Mouse (Mus musculus): ENCODE data around the gene Pam. TPM values are rescaled to one million over a fixed set of nuclear protein-coding genes. Genes with fewer than 3 reads are reported as not detected.

Pam gene
- polyA plus RNA-seq, 1 experiment from 2014 or later: 27.2 TPM

DNA sequence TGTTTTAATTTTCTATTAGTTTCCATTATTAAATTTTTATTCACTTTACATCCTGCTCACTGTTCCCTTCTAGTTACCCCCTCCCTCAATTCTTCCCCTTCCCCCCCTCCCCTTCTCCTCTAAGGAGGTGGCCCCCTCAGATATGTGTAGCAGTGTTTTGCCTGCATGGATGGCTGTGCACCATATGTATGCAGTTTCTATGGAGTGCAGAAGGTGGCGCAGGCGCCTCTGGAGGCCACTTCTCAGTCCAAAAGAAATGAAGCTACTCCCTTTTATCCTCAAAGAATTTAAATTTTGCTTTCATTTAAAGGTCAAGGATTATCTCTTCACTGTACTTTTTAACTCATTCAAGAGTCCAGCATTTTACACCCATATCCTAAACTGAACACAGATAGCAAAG is 42.0 kb downstream of the Pam start:
- Histone ChIP-seq H3K4me1 (peaks cover 27% of the 10 kb centered on the region), H3K4me3 (no peak overlapping the region), H3K9ac (replicated peaks) (no peak overlapping the region), H3K4me2 (replicated peaks) (no peak overlapping the region), H3K36me3 (no peaks in the 10 kb centered on the region), H3K27ac (replicated peaks) (0 out of 2 replicates have a peak overlapping the region, but pooled peaks have one; percentile 35), H3K27me3 (no peaks in the 10 kb centered on the region), H3K9me3 (no peaks in the 10 kb centered on the region)
- 67% methylated on average over 2 of the region's 2 CpGs for WGBS
- no peak for ATAC-seq (ENCODE audit: low FRiP score, low read depth)

DNA sequence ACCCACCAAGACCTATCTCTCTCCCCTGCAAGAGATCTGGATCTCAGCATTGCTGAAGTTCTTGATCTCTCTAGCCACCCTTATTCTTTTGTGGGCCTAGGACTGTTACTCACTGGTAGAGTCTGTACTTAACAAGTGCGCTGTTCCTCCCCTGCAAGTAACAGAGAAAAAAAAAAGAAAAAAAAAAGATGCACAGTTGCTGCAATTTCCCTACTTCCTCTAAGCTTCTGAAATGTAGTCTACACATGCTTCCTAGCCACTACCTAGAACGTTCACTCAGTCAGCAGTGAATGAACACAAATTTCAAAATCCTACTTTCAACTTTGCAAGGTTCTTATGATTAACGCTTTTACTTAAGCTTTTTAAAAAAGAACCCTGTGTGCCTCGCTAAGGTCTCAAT is 42.7 kb downstream of the Pam start:
- Histone ChIP-seq H3K27ac (replicated peaks) (no peak overlapping the region), H3K9ac (replicated peaks) (no peak overlapping the region), H3K36me3 (no peaks in the 10 kb centered on the region), H3K27me3 (no peaks in the 10 kb centered on the region), H3K4me2 (replicated peaks) (no peak overlapping the region), H3K4me1 (peaks cover 34% of the 10 kb centered on the region), H3K9me3 (no peaks in the 10 kb centered on the region), H3K4me3 (no peak overlapping the region)
- ATAC-seq (ENCODE audit: low FRiP score, low read depth): no peak
- 91% methylated on average over 4 of the region's 4 CpGs for WGBS

DNA sequence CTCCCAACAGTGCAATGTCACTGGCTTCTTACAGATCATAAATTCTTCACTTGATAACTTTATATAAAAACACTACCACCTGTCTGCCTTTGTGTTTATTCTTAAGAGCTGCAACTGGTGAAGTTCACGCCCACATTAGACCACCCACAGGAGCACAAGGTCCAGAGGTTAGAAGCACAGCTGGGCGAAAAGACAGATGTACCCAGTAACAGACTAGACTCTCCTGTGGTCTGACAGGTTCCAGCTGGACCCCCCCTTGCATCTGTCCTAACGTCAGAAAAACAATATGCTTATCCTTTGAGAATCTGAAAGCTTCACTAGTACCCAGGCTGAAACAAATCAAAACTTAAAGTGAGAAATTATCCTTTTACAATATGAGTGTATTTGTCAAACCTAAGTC is 44.4 kb downstream of the Pam start:
- peaks cover 31% of the 10 kb centered on the region for H3K4me1 ChIP-seq
- no peak overlapping the region for H3K4me3 ChIP-seq
- no peaks in the 10 kb centered on the region for H3K27me3 ChIP-seq
- WGBS: 50% methylated on average over 3 of the region's 3 CpGs
- ATAC-seq (ENCODE audit: low FRiP score, low read depth): no peak
- H3K9me3 ChIP-seq: no peaks in the 10 kb centered on the region
- H3K27ac ChIP-seq (replicated peaks): no peak overlapping the region
- no peaks in the 10 kb centered on the region for H3K36me3 ChIP-seq
- no peak overlapping the region for H3K9ac ChIP-seq (replicated peaks)
- H3K4me2 ChIP-seq (replicated peaks): no peak overlapping the region

- Histone ChIP-seq H3K9me3 (no peaks in the 10 kb centered on the region), H3K9ac (replicated peaks) (no peak overlapping the region), H3K27ac (replicated peaks) (no peak overlapping the region), H3K36me3 (no peaks in the 10 kb centered on the region), H3K4me3 (no peak overlapping the region), H3K4me2 (replicated peaks) (no peak overlapping the region), H3K4me1 (peaks cover 29% of the 10 kb centered on the region), H3K27me3 (no peaks in the 10 kb centered on the region)
- no peak for ATAC-seq (ENCODE audit: low FRiP score, low read depth)
- 74% methylated on average over 7 of the region's 7 CpGs for WGBS
Measured at GRCm38 (mm10) chr1:98049756-98050155, 45.7 kb downstream of the Pam start.

GRCm38 (mm10) chr1:98048218-98048801 is 47.1 kb downstream of the Pam start:
- peak; percentile 70 for ATAC-seq (ENCODE audit: low FRiP score, low read depth)
- Histone ChIP-seq H3K4me2 (replicated peaks) (peak overlapping the region; percentile 32), H3K27me3 (no peaks in the 10 kb centered on the region), H3K27ac (replicated peaks) (peak overlapping the region; percentile 82), H3K36me3 (no peaks in the 10 kb centered on the region), H3K9me3 (no peaks in the 10 kb centered on the region), H3K4me1 (peaks cover 20% of the 10 kb centered on the region), H3K4me3 (no peak overlapping the region), H3K9ac (replicated peaks) (no peak overlapping the region)
- 15% methylated on average over 5 of the region's 5 CpGs for WGBS

- peak; percentile 91 for ATAC-seq (ENCODE audit: low FRiP score, low read depth)
- Histone ChIP-seq H3K4me2 (replicated peaks) (peak overlapping the region; percentile 32), H3K27ac (replicated peaks) (peak overlapping the region; percentile 82), H3K9ac (replicated peaks) (no peak overlapping the region), H3K36me3 (no peaks in the 10 kb centered on the region), H3K4me1 (peaks cover 23% of the 10 kb centered on the region), H3K4me3 (0 out of 2 replicates have a peak overlapping the region, but pooled peaks have one; percentile 5), H3K9me3 (no peaks in the 10 kb centered on the region), H3K27me3 (no peaks in the 10 kb centered on the region)
- WGBS: 18% methylated on average over 10 of the region's 10 CpGs
Measured at GRCm38 (mm10) chr1:98047284-98048217, 47.9 kb downstream of the Pam start.

DNA sequence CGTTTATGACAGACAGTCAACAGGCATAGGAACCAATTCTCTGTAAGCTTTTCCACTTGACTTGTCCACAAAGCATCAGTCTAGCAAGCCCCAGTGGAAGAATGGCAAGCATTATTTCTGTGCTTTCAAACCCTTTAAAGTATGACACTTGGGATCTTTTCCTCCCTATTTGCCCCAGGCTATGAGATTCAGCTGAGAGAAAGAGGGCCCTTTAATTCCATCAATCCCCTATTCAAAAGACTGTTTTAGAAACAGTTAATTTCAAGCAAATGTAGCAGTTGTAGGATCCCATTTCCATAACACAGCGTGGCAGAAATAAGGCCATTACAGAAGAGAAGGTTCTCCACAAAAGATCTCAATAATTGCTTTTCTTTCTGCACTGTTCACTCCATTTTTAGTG is 53.0 kb downstream of the Pam start:
- Histone ChIP-seq H3K9ac (replicated peaks) (no peak overlapping the region), H3K9me3 (no peaks in the 10 kb centered on the region), H3K4me2 (replicated peaks) (no peak overlapping the region), H3K36me3 (no peaks in the 10 kb centered on the region), H3K4me1 (0 out of 2 replicates have a peak, but pooled peaks cover 7% of the 10 kb centered on the region), H3K27me3 (no peaks in the 10 kb centered on the region), H3K4me3 (no peak overlapping the region), H3K27ac (replicated peaks) (no peak overlapping the region)
- WGBS: 10% methylated on average over 2 of the region's 2 CpGs
- ATAC-seq (ENCODE audit: low FRiP score, low read depth): peak; percentile 74

- no peak overlapping the region for H3K4me3 ChIP-seq
- no peak overlapping the region for H3K9ac ChIP-seq (replicated peaks)
- H3K36me3 ChIP-seq: no peaks in the 10 kb centered on the region
- ATAC-seq (ENCODE audit: low FRiP score, low read depth): no peak
- H3K4me2 ChIP-seq (replicated peaks): no peak overlapping the region
- H3K4me1 ChIP-seq: 0 out of 2 replicates have a peak, but pooled peaks cover 7% of the 10 kb centered on the region
- WGBS: 77% methylated on average over 3 of the region's 3 CpGs
- no peaks in the 10 kb centered on the region for H3K9me3 ChIP-seq
- H3K27me3 ChIP-seq: no peaks in the 10 kb centered on the region
- H3K27ac ChIP-seq (replicated peaks): no peak overlapping the region
Measured at GRCm38 (mm10) chr1:98038252-98038651, 57.2 kb downstream of the Pam start.

DNA sequence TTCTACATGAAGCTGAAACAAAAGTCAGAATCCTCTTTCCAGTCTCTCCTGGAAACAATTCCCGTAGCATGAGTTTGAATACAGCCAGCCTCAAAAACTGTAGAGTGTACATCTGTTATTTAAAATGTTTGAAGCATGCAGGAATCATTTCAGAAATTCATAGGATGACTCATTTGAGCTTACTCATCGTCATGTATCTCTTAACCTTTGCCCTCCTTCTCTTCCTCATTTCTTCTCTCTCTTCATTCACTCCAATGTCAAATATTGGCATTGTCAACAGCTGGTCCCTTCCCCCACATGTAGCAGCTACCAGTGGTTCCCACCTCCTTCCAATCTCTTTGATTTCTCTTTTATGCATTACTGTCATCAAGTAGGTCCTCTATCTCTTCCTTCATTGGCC is 59.7 kb downstream of the Pam start:
- Histone ChIP-seq H3K9me3 (no peaks in the 10 kb centered on the region), H3K4me3 (no peak overlapping the region), H3K36me3 (no peaks in the 10 kb centered on the region), H3K4me1 (no peaks in the 10 kb centered on the region), H3K27ac (replicated peaks) (no peak overlapping the region), H3K9ac (replicated peaks) (no peak overlapping the region), H3K4me2 (replicated peaks) (no peak overlapping the region), H3K27me3 (no peaks in the 10 kb centered on the region)
- WGBS: 86% methylated on average over 2 of the region's 2 CpGs
- ATAC-seq (ENCODE audit: low FRiP score, low read depth): no peak

DNA sequence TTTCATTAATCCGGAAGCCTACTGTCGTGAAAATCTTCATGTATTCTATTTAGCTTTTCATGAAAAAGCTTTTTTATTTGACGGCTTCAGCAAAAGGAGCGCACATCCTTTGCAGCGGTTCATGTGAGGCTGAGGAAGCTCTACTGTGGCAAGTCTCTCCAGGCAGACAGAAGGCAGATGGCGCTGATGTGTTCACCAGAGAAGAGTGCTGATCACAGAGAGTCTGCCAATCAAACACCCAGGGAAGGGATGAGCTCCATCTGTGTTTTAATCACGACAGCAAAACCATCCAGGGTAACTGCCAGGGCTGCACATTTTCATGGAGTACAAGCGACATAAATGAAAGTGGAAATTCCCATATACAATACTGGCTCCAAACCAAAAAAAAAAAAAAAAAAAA is 63.6 kb downstream of the Pam start:
- WGBS: 82% methylated on average over 8 of the region's 8 CpGs
- no peak for ATAC-seq (ENCODE audit: low FRiP score, low read depth)
- H3K4me3 ChIP-seq: no peak overlapping the region

DNA sequence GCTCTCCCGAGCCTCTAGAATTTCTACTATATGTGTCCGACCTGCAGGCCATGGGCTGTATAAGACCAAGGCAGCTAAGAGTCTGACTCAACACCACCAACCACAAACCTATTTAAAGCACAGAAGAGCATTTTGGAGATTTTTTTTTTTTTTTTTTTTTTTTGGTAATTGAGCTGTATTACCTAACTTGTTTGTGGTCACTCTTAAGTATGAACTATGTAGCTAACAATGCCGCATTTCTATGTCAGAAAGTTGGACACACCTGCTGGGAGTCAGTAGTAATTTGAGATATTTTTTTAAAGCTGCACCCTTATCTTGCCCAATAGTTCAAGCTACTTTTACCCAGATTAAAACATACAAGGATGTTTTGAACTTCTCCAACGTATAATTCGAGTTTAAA is 66.4 kb downstream of the Pam start:
- 89% methylated on average over 5 of the region's 5 CpGs for WGBS
- Histone ChIP-seq H3K9me3 (no peaks in the 10 kb centered on the region), H3K9ac (replicated peaks) (no peak overlapping the region)

More for the DNA sequence above, 63.6 kb downstream of the Pam start:
- H3K9me3 ChIP-seq: no peaks in the 10 kb centered on the region
- no peak overlapping the region for H3K9ac ChIP-seq (replicated peaks)
- no peak overlapping the region for H3K4me2 ChIP-seq (replicated peaks)
- H3K36me3 ChIP-seq: no peaks in the 10 kb centered on the region
- no peaks in the 10 kb centered on the region for H3K4me1 ChIP-seq
- no peaks in the 10 kb centered on the region for H3K27me3 ChIP-seq
- no peak overlapping the region for H3K27ac ChIP-seq (replicated peaks)

GRCm38 (mm10) chr1:98028468-98028867 is 67.0 kb downstream of the Pam start:
- Histone ChIP-seq H3K9me3 (no peaks in the 10 kb centered on the region), H3K4me1 (no peaks in the 10 kb centered on the region), H3K36me3 (no peaks in the 10 kb centered on the region), H3K27ac (replicated peaks) (no peak overlapping the region), H3K9ac (replicated peaks) (no peak overlapping the region), H3K27me3 (no peaks in the 10 kb centered on the region), H3K4me2 (replicated peaks) (no peak overlapping the region), H3K4me3 (no peak overlapping the region)
- WGBS: 95% methylated on average over 5 of the region's 5 CpGs
- ATAC-seq (ENCODE audit: low FRiP score, low read depth): no peak

More for the DNA sequence above, 66.4 kb downstream of the Pam start:
- no peaks in the 10 kb centered on the region for H3K4me1 ChIP-seq
- no peak overlapping the region for H3K4me3 ChIP-seq
- no peak overlapping the region for H3K27ac ChIP-seq (replicated peaks)
- H3K4me2 ChIP-seq (replicated peaks): no peak overlapping the region
- no peaks in the 10 kb centered on the region for H3K27me3 ChIP-seq
- ATAC-seq (ENCODE audit: low FRiP score, low read depth): no peak
- H3K36me3 ChIP-seq: no peaks in the 10 kb centered on the region
